Mouse (Mus musculus) gastrocnemius, postnatal 36 days (tissue): ENCODE results near the gene Qrfp. TPM values are rescaled to one million over a fixed set of nuclear protein-coding genes. Genes with fewer than 3 reads are reported as not detected.

Source experiments
- DNase-seq, 2 experiments: peaks; one replicate each; pipeline ENCODE4 v3.0.0; 2022
- intact Hi-C: fragments of 180-260 bp; cut with DNase I; formaldehyde crosslinking; loops from one replicate; pipeline ENCODE4 v1.15.1; 2025
- long read RNA-seq, 2 experiments: library from polyadenylated mRNA; stranded (forward); transcript quantifications; one replicate each; pipeline ENCODE4 v2.0.0; 2021
- total RNA-seq, 2 experiments: library from RNA; stranded (reverse); gene quantifications; 2 replicates each; pipeline ENCODE4 v1.2.3; 2021

Gene Qrfp
- not detected for total RNA-seq
- long read RNA-seq, experiment 1, result 0 reads
- long read RNA-seq, experiment 2, result 0 reads

GRCm38 (mm10) chr2:31810444-31810843, at the start of gene Qrfp:
Gene Qrfp (minus strand): TSS chr2:31810580.
- intact Hi-C loops, result no loop called here
- no peak for DNase-seq

GRCm38 (mm10) chr2:31858500-31858899, 48.1 kb upstream of the Qrfp start:
- intact Hi-C loops, result no loop called here
- DNase-seq, result no peak

GRCm38 (mm10) chr2:31857180-31857579, 46.8 kb upstream of the Qrfp start:
- no peak for DNase-seq
- intact Hi-C loops, result no loop called here

GRCm38 (mm10) chr2:31855991-31856390, 45.6 kb upstream of the Qrfp start:
- no peak for DNase-seq
- intact Hi-C loops, result no loop called here

- intact Hi-C loops, result no loop called here
- no peak for DNase-seq
These were observed 39.8 kb upstream of the Qrfp start for GRCm38 (mm10) chr2:31850141-31850540.

- no peak for DNase-seq
- intact Hi-C loops, result no loop called here
These were observed 37.5 kb upstream of the Qrfp start for GRCm38 (mm10) chr2:31847908-31848307.

- intact Hi-C loops, result no loop called here
- DNase-seq, result no peak
These were observed 36.6 kb upstream of the Qrfp start for GRCm38 (mm10) chr2:31846692-31847660.

GRCm38 (mm10) chr2:31845896-31846691, 35.7 kb upstream of the Qrfp start, which contains the start of gene Fibcd1:
Gene Fibcd1 (minus strand): TSS chr2:31846005.
- intact Hi-C loops, result no loop called here

GRCm38 (mm10) chr2:31845512-31845895, 35.1 kb upstream of the Qrfp start:
- intact Hi-C loops, result no loop called here
- no peak for DNase-seq

More at GRCm38 (mm10) chr2:31845896-31846691, 35.7 kb upstream of the Qrfp start, which contains the start of gene Fibcd1:
- no peak for DNase-seq

- intact Hi-C loops, result no loop called here
- no peak for DNase-seq
These were observed 34.4 kb upstream of the Qrfp start for GRCm38 (mm10) chr2:31844729-31845136.

GRCm38 (mm10) chr2:31838868-31839267, 28.5 kb upstream of the Qrfp start:
- intact Hi-C loops, result no loop called here
- no peak for DNase-seq

- DNase-seq, result no peak
- intact Hi-C loops, result no loop called here
These were observed 26.6 kb upstream of the Qrfp start for GRCm38 (mm10) chr2:31836985-31837384.

- intact Hi-C loops, result no loop called here
- no peak for DNase-seq
These were observed 25.7 kb upstream of the Qrfp start for GRCm38 (mm10) chr2:31836091-31836490.

GRCm38 (mm10) chr2:31828311-31828825, 18.0 kb upstream of the Qrfp start:
- no peak for DNase-seq
- intact Hi-C loops, result no loop called here

- DNase-seq, result no peak
- intact Hi-C loops, result no loop called here
These were observed 17.5 kb upstream of the Qrfp start for GRCm38 (mm10) chr2:31827877-31828276.

GRCm38 (mm10) chr2:31826094-31827085, 16.0 kb upstream of the Qrfp start:
- intact Hi-C loops, result no loop called here
- no peak for DNase-seq

GRCm38 (mm10) chr2:31825469-31825911, 15.1 kb upstream of the Qrfp start:
- intact Hi-C loops, result no loop called here
- no peak for DNase-seq

GRCm38 (mm10) chr2:31823933-31824730, 13.8 kb upstream of the Qrfp start:
- intact Hi-C loops, result no loop called here
- no peak for DNase-seq
